Comparison of ENCODE assay signal across 9 mouse cellular contexts in the genomic region with DNA sequence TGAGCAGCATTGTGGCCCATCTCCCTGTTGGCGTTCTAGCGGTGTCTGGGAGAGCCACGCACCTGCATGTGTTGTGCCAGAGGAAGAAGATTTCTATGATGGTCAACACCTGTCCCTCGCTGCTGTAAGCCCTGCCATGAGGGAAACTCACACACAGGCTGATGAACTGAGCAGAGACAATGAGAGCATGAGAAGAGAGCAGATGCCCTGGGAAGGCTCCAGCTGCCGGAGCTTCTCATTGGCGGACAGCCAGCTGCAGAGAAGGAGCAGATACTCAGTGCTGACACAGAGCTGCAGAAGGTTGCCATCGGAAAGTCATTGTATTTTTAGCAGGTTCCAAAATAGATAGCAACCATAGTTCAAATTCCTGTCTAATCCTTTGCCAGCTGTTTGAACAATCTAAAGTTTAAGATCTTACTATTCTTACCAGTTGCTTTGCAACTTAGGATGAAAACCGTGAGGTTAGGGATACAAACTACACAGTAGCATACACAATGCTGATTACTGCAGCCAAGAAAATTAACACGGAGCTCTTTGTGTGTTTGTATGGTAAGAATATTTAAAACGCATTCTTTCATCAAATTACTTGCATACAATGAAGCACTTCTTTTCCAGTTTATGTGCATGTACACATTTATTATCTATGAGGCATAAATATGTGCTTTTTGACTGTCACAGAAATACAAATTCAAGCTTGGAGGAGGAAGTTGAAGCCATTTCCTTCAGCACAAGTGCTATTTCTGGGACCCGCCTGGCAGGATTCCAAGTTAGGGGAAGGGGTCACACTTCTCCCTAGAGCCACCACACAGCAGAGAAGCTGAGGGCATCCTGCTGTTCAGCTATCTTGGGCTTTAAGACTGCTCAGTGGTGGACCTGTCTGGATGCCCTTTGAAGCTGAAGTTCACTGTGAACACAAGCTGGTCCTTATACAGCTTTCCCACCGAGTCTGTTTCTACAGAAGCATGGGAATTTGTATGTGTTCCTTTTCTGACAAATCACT. TPM values are rescaled to one million over a fixed set of nuclear protein-coding genes. Genes with fewer than 3 reads are reported as not detected.
A peak's percentile ranks its signal among the peaks of the same experiment; 100 is the strongest.
DNase-seq lines count a peak whose midpoint lies in the region; ATAC-seq and TF ChIP-seq lines count a peak whose summit lies in the region.
"Had no signal": no experiment of that assay in that cellular context is flagged by ENCODE, and none has a peak within 500 bp of the region (broad histone marks: within the 10 kb centered on the region; RNA-seq: fewer than 3 reads in every experiment).

No protein-coding gene starts in this region.

- no peak for TF ChIP-seq CTCF in intestine, postnatal 0 days (IDR thresholded peaks at IDR 0.05; ENCODE audit: low read depth)

- DNase-seq in kidney, adult 8-10 months, result no peak
- DNase-seq in cerebellum, adult 11-12 months, result peak; percentile 42
- DNase-seq in gastrocnemius, postnatal 14 days, result peak; percentile 73
- DNase-seq in right cerebral cortex, postnatal 36 days (ENCODE audit: low spot score in 2 of 2), result peak; percentile 65 to 68
- no peak for DNase-seq in thymus, postnatal 0 days (ENCODE audit: low spot score)

- H3K4me1 ChIP-seq in kidney, embryonic 14.5 days (ENCODE audit: control insufficient read depth, insufficient read depth, low read length), result no peaks in the 10 kb centered on the region
- no peaks in the 10 kb centered on the region for H3K4me1 ChIP-seq in intestine, postnatal 0 days (replicated peaks; ENCODE audit: control insufficient read depth, insufficient read depth, low read length)
- no peaks in the 10 kb centered on the region for H3K4me1 ChIP-seq in limb, embryonic 13.5 days

- H3K27ac ChIP-seq in kidney, embryonic 14.5 days (ENCODE audit: low read depth, low read length), result peak overlapping the region; percentile 26; the same call in 1 of the 2 replicates
- H3K27ac ChIP-seq in intestine, postnatal 0 days (ENCODE audit: low read depth, low read length), result no peak overlapping the region
- H3K27ac ChIP-seq in limb, embryonic 13.5 days, result no peak overlapping the region; the same call in 1 of the 2 replicates

- no peak overlapping the region for H3K9ac ChIP-seq in kidney, embryonic 14.5 days (ENCODE audit: low read depth, low read length)
- no peak overlapping the region for H3K9ac ChIP-seq in intestine, postnatal 0 days (ENCODE audit: low read depth, low read length)
- H3K9ac ChIP-seq in limb, embryonic 13.5 days, result no peak overlapping the region

- no peaks in the 10 kb centered on the region for H3K9me3 ChIP-seq in kidney, embryonic 14.5 days (ENCODE audit: control insufficient read depth, low read length)
- H3K9me3 ChIP-seq in intestine, postnatal 0 days (ENCODE audit: control insufficient read depth), result no peaks in the 10 kb centered on the region
- no peaks in the 10 kb centered on the region for H3K9me3 ChIP-seq in limb, embryonic 13.5 days

- H3K4me3 ChIP-seq in kidney, embryonic 14.5 days (ENCODE audit: low read length), result no peak overlapping the region
- no peak overlapping the region for H3K4me3 ChIP-seq in intestine, postnatal 0 days (ENCODE audit: low read depth, low read length)
- H3K4me3 ChIP-seq in limb, embryonic 13.5 days, result no peak overlapping the region

- ATAC-seq in kidney, embryonic 14.5 days (ENCODE audit: low FRiP score, low TSS enrichment), result 0 out of 2 replicates have a peak, but pooled peaks have one; percentile 28
- no peak for ATAC-seq in intestine, postnatal 0 days
- peak; percentile 87 for ATAC-seq in limb, embryonic 13.5 days (ENCODE audit: low FRiP score, low read depth)

- WGBS in kidney, embryonic 14.5 days, result 71% methylated on average over 12 of the region's 12 CpGs
- WGBS in intestine, postnatal 0 days, result 47% methylated on average over 12 of the region's 12 CpGs
- 69% methylated on average over 12 of the region's 12 CpGs for WGBS in limb, embryonic 13.5 days

- H3K4me2 ChIP-seq in kidney, embryonic 14.5 days (replicated peaks; ENCODE audit: low read depth, low read length), result no peak overlapping the region
- peak overlapping the region; percentile 13; the same call in 1 of the 2 replicates for H3K4me2 ChIP-seq in intestine, postnatal 0 days (replicated peaks; ENCODE audit: low read depth)
- no peak overlapping the region for H3K4me2 ChIP-seq in limb, embryonic 13.5 days (replicated peaks)

- intact Hi-C loops in gastrocnemius, postnatal 14 days (cut with DNase I; ENCODE audit: low total_unique reads), result no loop called here

- no peaks in the 10 kb centered on the region for H3K36me3 ChIP-seq in kidney, embryonic 14.5 days (ENCODE audit: control insufficient read depth, insufficient read depth, low read length)
- no peaks in the 10 kb centered on the region for H3K36me3 ChIP-seq in intestine, postnatal 0 days (ENCODE audit: control insufficient read depth, insufficient read depth)
- H3K36me3 ChIP-seq in limb, embryonic 13.5 days, result no peaks in the 10 kb centered on the region

- H3K27me3 ChIP-seq in kidney, embryonic 14.5 days (ENCODE audit: control insufficient read depth, insufficient read depth, low read length), result no peaks in the 10 kb centered on the region
- H3K27me3 ChIP-seq in intestine, postnatal 0 days (replicated peaks; ENCODE audit: control insufficient read depth, insufficient read depth, low read length), result no peaks in the 10 kb centered on the region
- H3K27me3 ChIP-seq in limb, embryonic 13.5 days, result no peaks in the 10 kb centered on the region
- H3K27me3 ChIP-seq: CH12.LX had no signal

RNA-seq across cellular contexts. Expression of gene Adamts16, which starts 42.6 kb away (rescaled TPM):
- 6.6 and 11.2 TPM in 2 replicates for polyA plus RNA-seq in kidney, embryonic 14.5 days (2014; fragmentation: Nextera tagmentation; extraction: Ambion mirVana)
- 1 to 10 TPM in 1 of 2 experiments, under 1 TPM in 1; 0.73 to 1.7 TPM for total RNA-seq in gastrocnemius, postnatal 14 days (2021)
- polyA plus RNA-seq in intestine, postnatal 0 days (2015; fragmentation: Nextera tagmentation; extraction: Ambion mirVana), result 0.07 and 0.20 TPM in 2 replicates
- 1.9 and 2.1 TPM in 2 replicates for polyA plus RNA-seq in limb, embryonic 13.5 days (2015; fragmentation: Nextera tagmentation; extraction: Ambion mirVana)
- 0.13 and 0.18 TPM in 2 replicates for polyA plus RNA-seq in thymus, postnatal 0 days (2015; fragmentation: Nextera tagmentation; extraction: Ambion mirVana)
- total RNA-seq: CH12.LX had no signal

Comparison
In these comparisons a context has a peak if more than half of its experiments do, and no peak if none do; other contexts are left out.
1. DNase-seq: peak in cerebellum, adult 11-12 months (single experiment), gastrocnemius, postnatal 14 days (single experiment) and right cerebral cortex, postnatal 36 days (2 of 2); none in kidney, adult 8-10 months (0 of 2) and thymus, postnatal 0 days (single experiment).